Mouse (Mus musculus) megakaryocyte, adult 5-6 weeks (primary cell): ENCODE measurements around the gene Snx9. TPM values are rescaled to one million over a fixed set of nuclear protein-coding genes. Genes with fewer than 3 reads are reported as not detected.

ENCODE experiments used
- total RNA-seq, 2 experiments: library from RNA; stranded (forward) in 1 of 2; stranded (reverse) in 1 of 2; fragments of 153-499, 151-499 nt in 1 of 2; fragments of 221-1000, 200-1000 nt in 1 of 2; gene quantifications; 2 replicates each; pipeline versions ENCODE4 v1.2.3 to v1.2.4; 2015 to 2017

Gene Snx9
- total RNA-seq, 2 experiments from 2014 or later, result 36.6 to 51.4 TPM

Other genes with a start within 250 kb of the Snx9 start
- gene Synj2, start 100.0 kb downstream of the Snx9 start, total RNA-seq (2015), result 3.5 and 3.6 TPM in 2 replicates
- 4.2 and 5.1 TPM in 2 replicates for gene Synj2, start 100.0 kb downstream of the Snx9 start, total RNA-seq (2017)
- 1.2 and 2.1 TPM in 2 replicates for gene Serac1, start 238.4 kb downstream of the Snx9 start, total RNA-seq (2015)
- 4.9 and 5.7 TPM in 2 replicates for gene Serac1, start 238.4 kb downstream of the Snx9 start, total RNA-seq (2017)
- 73.4 and 75.0 TPM in 2 replicates for gene Gtf2h5, start 238.5 kb downstream of the Snx9 start, total RNA-seq (2015)
- 51.6 and 62.5 TPM in 2 replicates for gene Gtf2h5, start 238.5 kb downstream of the Snx9 start, total RNA-seq (2017)